Mouse (Mus musculus) limb, embryonic 12.5 days (tissue): ENCODE results near the gene Olfr48. TPM values are rescaled to one million over a fixed set of nuclear protein-coding genes. Genes with fewer than 3 reads are reported as not detected.

Source experiments
- ATAC-seq: fragments of 200-750 bp; cut with Nextera tagmentation; 2 replicates; pipeline ENCODE4 v1.8.0; 2017; ENCODE audit warnings: low read depth, moderate TSS enrichment; ENCODE audit not compliant: insufficient number of reproducible peaks, insufficient read depth, low FRiP score, low TSS enrichment
- H3K27ac ChIP-seq: fragments of 300-500 bp; sonication (generic); 2 replicates; pipeline ENCODE4 v1.5.1; 2016; ENCODE audit warnings: mild to moderate bottlenecking, moderate library complexity
- H3K27me3 ChIP-seq: fragments of 300-500 bp; sonication (generic); 2 replicates; pipeline ENCODE4 v1.6.1; 2016; ENCODE audit warnings: mild to moderate bottlenecking, moderate library complexity
- H3K36me3 ChIP-seq: fragments of 300-500 bp; sonication (generic); 2 replicates; pipeline ENCODE4 v1.6.1; 2016; ENCODE audit warnings: mild to moderate bottlenecking, moderate library complexity
- H3K4me1 ChIP-seq: fragments of 300-500 bp; sonication (generic); replicated peaks from 2 replicates; pipeline ENCODE4 v1.6.1; 2016
- H3K4me2 ChIP-seq: fragments of 300-500 bp; sonication (generic); 2 replicates; pipeline ENCODE4 v1.6.1; 2016; ENCODE audit warnings: mild to moderate bottlenecking, moderate library complexity
- H3K4me3 ChIP-seq: fragments of 300-500 bp; sonication (generic); replicated peaks from 2 replicates; pipeline ENCODE4 v1.5.1; 2016; ENCODE audit warnings: mild to moderate bottlenecking
- H3K9ac ChIP-seq: fragments of 300-500 bp; sonication (generic); replicated peaks from 2 replicates; pipeline ENCODE4 v1.6.1; 2016; ENCODE audit warnings: mild to moderate bottlenecking, moderate library complexity
- H3K9me3 ChIP-seq: fragments of 300-500 bp; sonication (generic); 2 replicates; pipeline ENCODE4 v1.6.1; 2016; ENCODE audit warnings: mild to moderate bottlenecking, moderate library complexity
- WGBS: fragments of 180-500 bp; shearing (Covaris S2); methylation state at CpG from one replicate; pipeline ENCODE4 v1.1.7; 2016; 5-methylcytosine and 5-hydroxymethylcytosine counted together
- polyA plus RNA-seq: library from polyadenylated mRNA; unstranded; fragments of >200 nt; fragmentation: Nextera tagmentation; extraction: Ambion mirVana; gene quantifications from 2 replicates; pipeline ENCODE4 v1.2.1, GENCODE M21; 2016

Olfr48 gene
- polyA plus RNA-seq = not detected in 2 replicates

GRCm38 (mm10) chr2:89848105-89848504 is at the start of gene Olfr48:
Gene Olfr48, minus strand, starts transcription at chr2:89848205.
- no peak within 1 kb of the TSS for H3K4me2 ChIP-seq
- no peak within 1 kb of the TSS for H3K27ac ChIP-seq
- H3K9ac ChIP-seq = no peak within 1 kb of the TSS
- no peaks in the 10 kb centered on the region for H3K9me3 ChIP-seq
- WGBS = 85% methylated on average over 5 of the region's 5 CpGs
- ATAC-seq = no peak
- H3K36me3 ChIP-seq = no peaks in the 10 kb centered on the region
- no peaks in the 10 kb centered on the region for H3K4me1 ChIP-seq
- H3K4me3 ChIP-seq = no peak within 1 kb of the TSS
- no peaks in the 10 kb centered on the region for H3K27me3 ChIP-seq

- Histone ChIP-seq H3K4me2 (no peak within 1 kb of the TSS), H3K4me3 (no peak within 1 kb of the TSS)
- WGBS = 93% methylated on average over 1 of the region's 1 CpGs
These were observed 30.1 kb upstream of the Olfr48 start, which contains the start of gene Olfr1257 for GRCm38 (mm10) chr2:89878137-89878536. Gene Olfr1257, plus strand, starts transcription at chr2:89878437.

GRCm38 (mm10) chr2:89849230-89849629 is 1.2 kb upstream of the Olfr48 start:
- no peaks in the 10 kb centered on the region for H3K4me1 ChIP-seq
- no peaks in the 10 kb centered on the region for H3K27me3 ChIP-seq
- H3K36me3 ChIP-seq = no peaks in the 10 kb centered on the region
- H3K4me2 ChIP-seq = no peak overlapping the region
- no peak overlapping the region for H3K27ac ChIP-seq
- H3K9me3 ChIP-seq = no peaks in the 10 kb centered on the region
- 84% methylated on average over 1 of the region's 1 CpGs for WGBS
- H3K9ac ChIP-seq = no peak overlapping the region
- ATAC-seq = no peak
- H3K4me3 ChIP-seq = no peak overlapping the region

More at GRCm38 (mm10) chr2:89878137-89878536, 30.1 kb upstream of the Olfr48 start, which contains the start of gene Olfr1257:
- Histone ChIP-seq H3K9me3 (no peaks in the 10 kb centered on the region), H3K27ac (no peak within 1 kb of the TSS), H3K9ac (no peak within 1 kb of the TSS), H3K4me1 (no peaks in the 10 kb centered on the region), H3K27me3 (no peaks in the 10 kb centered on the region), H3K36me3 (no peaks in the 10 kb centered on the region)
- no peak for ATAC-seq

GRCm38 (mm10) chr2:89841455-89841854 is 6.5 kb downstream of the Olfr48 start, which contains the start of gene Olfr1256:
Gene Olfr1256, minus strand, starts transcription at chr2:89841555.
- WGBS = 59% methylated on average over 2 of the region's 2 CpGs
- H3K27ac ChIP-seq = no peak within 1 kb of the TSS
- no peaks in the 10 kb centered on the region for H3K27me3 ChIP-seq
- no peak within 1 kb of the TSS for H3K4me3 ChIP-seq
- no peak for ATAC-seq
- no peaks in the 10 kb centered on the region for H3K36me3 ChIP-seq
- H3K9ac ChIP-seq = no peak within 1 kb of the TSS
- no peaks in the 10 kb centered on the region for H3K4me1 ChIP-seq
- H3K4me2 ChIP-seq = no peak within 1 kb of the TSS
- H3K9me3 ChIP-seq = no peaks in the 10 kb centered on the region

GRCm38 (mm10) chr2:89820216-89820615 is 27.8 kb downstream of the Olfr48 start:
- H3K36me3 ChIP-seq = no peaks in the 10 kb centered on the region
- ATAC-seq = no peak
- H3K4me2 ChIP-seq = no peak overlapping the region
- H3K4me3 ChIP-seq = no peak overlapping the region
- no peak overlapping the region for H3K27ac ChIP-seq
- no peaks in the 10 kb centered on the region for H3K27me3 ChIP-seq
- no peak overlapping the region for H3K9ac ChIP-seq
- H3K9me3 ChIP-seq = no peaks in the 10 kb centered on the region
- no peaks in the 10 kb centered on the region for H3K4me1 ChIP-seq
- 73% methylated on average over 1 of the region's 1 CpGs for WGBS

GRCm38 (mm10) chr2:89811751-89812150 is 36.3 kb downstream of the Olfr48 start, which contains the start of gene Olfr1255:
Gene Olfr1255, plus strand, starts transcription at chr2:89812051.
- WGBS = 86% methylated on average over 3 of the region's 3 CpGs
- Histone ChIP-seq H3K4me1 (no peaks in the 10 kb centered on the region), H3K4me2 (no peak within 1 kb of the TSS), H3K27ac (no peak within 1 kb of the TSS), H3K4me3 (no peak within 1 kb of the TSS), H3K9ac (no peak within 1 kb of the TSS), H3K36me3 (no peaks in the 10 kb centered on the region), H3K27me3 (no peaks in the 10 kb centered on the region), H3K9me3 (no peaks in the 10 kb centered on the region)
- ATAC-seq = no peak

- no peaks in the 10 kb centered on the region for H3K27me3 ChIP-seq
- H3K36me3 ChIP-seq = no peaks in the 10 kb centered on the region
- no peak overlapping the region for H3K4me2 ChIP-seq
- H3K4me1 ChIP-seq = no peaks in the 10 kb centered on the region
- no peaks in the 10 kb centered on the region for H3K9me3 ChIP-seq
- 85% methylated on average over 2 of the region's 2 CpGs for WGBS
- H3K4me3 ChIP-seq = no peak overlapping the region
- no peak for ATAC-seq
- H3K9ac ChIP-seq = no peak overlapping the region
- H3K27ac ChIP-seq = no peak overlapping the region
These were observed 37.3 kb downstream of the Olfr48 start for GRCm38 (mm10) chr2:89810751-89811150.

GRCm38 (mm10) chr2:89799583-89799982 is 48.4 kb downstream of the Olfr48 start:
- Histone ChIP-seq H3K9me3 (no peaks in the 10 kb centered on the region), H3K4me1 (no peaks in the 10 kb centered on the region), H3K4me2 (no peak overlapping the region), H3K4me3 (no peak overlapping the region), H3K27ac (no peak overlapping the region), H3K27me3 (no peaks in the 10 kb centered on the region), H3K36me3 (no peaks in the 10 kb centered on the region), H3K9ac (no peak overlapping the region)
- ATAC-seq = no peak
- WGBS = 92% methylated on average over 3 of the region's 3 CpGs

- H3K4me1 ChIP-seq = no peaks in the 10 kb centered on the region
- no peak within 1 kb of the TSS for H3K9ac ChIP-seq
- no peak within 1 kb of the TSS for H3K27ac ChIP-seq
- H3K4me2 ChIP-seq = no peak within 1 kb of the TSS
- no peaks in the 10 kb centered on the region for H3K36me3 ChIP-seq
- no peaks in the 10 kb centered on the region for H3K9me3 ChIP-seq
- H3K4me3 ChIP-seq = no peak within 1 kb of the TSS
- H3K27me3 ChIP-seq = no peaks in the 10 kb centered on the region
- no peak for ATAC-seq
These were observed 54.5 kb downstream of the Olfr48 start, which contains the start of gene Olfr1254 for GRCm38 (mm10) chr2:89793519-89793918. Gene Olfr1254, minus strand, starts transcription at chr2:89793619.

Other genes starting within 250 kb of the Olfr48 start
- gene Olfr1247, start 234.1 kb downstream of the Olfr48 start, polyA plus RNA-seq = not detected in 2 replicates
- gene Olfr1248, start 230.0 kb downstream of the Olfr48 start, polyA plus RNA-seq = not detected in 2 replicates
- not detected in 2 replicates for gene Olfr1249, start 213.2 kb downstream of the Olfr48 start, polyA plus RNA-seq
- not detected in 2 replicates for gene Olfr1250, start 186.7 kb downstream of the Olfr48 start, polyA plus RNA-seq
- not detected in 2 replicates for gene Olfr1251, start 176.3 kb downstream of the Olfr48 start, polyA plus RNA-seq
- not detected in 2 replicates for gene Olfr1252, start 123.2 kb downstream of the Olfr48 start, polyA plus RNA-seq
- not detected in 2 replicates for gene Olfr1253, start 91.1 kb downstream of the Olfr48 start, polyA plus RNA-seq
- not detected in 2 replicates for gene Olfr1254, start 54.6 kb downstream of the Olfr48 start, polyA plus RNA-seq
- gene Olfr1255, start 36.2 kb downstream of the Olfr48 start, polyA plus RNA-seq = not detected in 2 replicates
- not detected in 2 replicates for gene Olfr1256, start 6.7 kb downstream of the Olfr48 start, polyA plus RNA-seq
- not detected in 2 replicates for gene Olfr1257, start 30.2 kb upstream of the Olfr48 start, polyA plus RNA-seq
- gene Olfr1258, start 79.1 kb upstream of the Olfr48 start, polyA plus RNA-seq = not detected in 2 replicates
- gene Olfr1259, start 100.5 kb upstream of the Olfr48 start, polyA plus RNA-seq = not detected in 2 replicates
- gene Olfr1260, start 126.1 kb upstream of the Olfr48 start, polyA plus RNA-seq = not detected in 2 replicates
- gene Olfr1261, start 143.0 kb upstream of the Olfr48 start, polyA plus RNA-seq = not detected in 2 replicates
- not detected in 2 replicates for gene Olfr1262, start 151.9 kb upstream of the Olfr48 start, polyA plus RNA-seq
- not detected in 2 replicates for gene Olfr1263, start 163.9 kb upstream of the Olfr48 start, polyA plus RNA-seq
- not detected in 2 replicates for gene Olfr1264, start 177.4 kb upstream of the Olfr48 start, polyA plus RNA-seq
- not detected in 2 replicates for gene Olfr1265, start 187.1 kb upstream of the Olfr48 start, polyA plus RNA-seq
- gene Olfr140, start 215.4 kb upstream of the Olfr48 start, polyA plus RNA-seq = not detected in 2 replicates